Mouse (Mus musculus) lung, adult 2 months (tissue): ENCODE data around the gene Fbxw10.
A peak's percentile ranks its signal among the peaks of the same experiment; 100 is the strongest.

ENCODE experiments used
- CTCF ChIP-seq: fragments of 200-500 bp; IDR thresholded peaks from 2 replicates; pipeline ENCODE4 v1.5.1; 2011; ENCODE audit warnings: mild to moderate bottlenecking, low read length, control low read depth; ENCODE audit not compliant: insufficient read depth
- POLR2A ChIP-seq: fragments of 200-500 bp; IDR thresholded peaks from 2 replicates; pipeline ENCODE4 v1.6.1; 2011; ENCODE audit warnings: low read depth, mild to moderate bottlenecking, control low read depth, low read length, borderline replicate concordance; ENCODE audit errors: extremely low read depth

GRCm38 (mm10) chr11:62914532-62914931 is 67.7 kb downstream of the Fbxw10 start:
- no peak for TF ChIP-seq POLR2A
- TF ChIP-seq CTCF = peak; percentile 41
